Mouse (Mus musculus) lung, embryonic 16.5 days (tissue): ENCODE data around the gene 2210408I21Rik. TPM values are rescaled to one million over a fixed set of nuclear protein-coding genes. Genes with fewer than 3 reads are reported as not detected.
"Not testable (repeated sequence)": the region's sequence is repeated elsewhere in the genome, so short reads cannot be mapped to it uniquely, and the experiment has no call there.

Experiments
- ATAC-seq: fragments of 200-750 bp; cut with Nextera tagmentation; 2 replicates; pipeline ENCODE4 v1.8.0; 2017; ENCODE audit warnings: low read depth, mild to moderate bottlenecking, moderate library complexity
- H3K27ac ChIP-seq: fragments of 300-500 bp; sonication (generic); 2 replicates; pipeline ENCODE4 v1.5.1; 2014; ENCODE audit warnings: mild to moderate bottlenecking, control low read depth, low read length
- H3K27me3 ChIP-seq: fragments of 300-500 bp; sonication (generic); 2 replicates; pipeline ENCODE4 v1.6.1; 2014; ENCODE audit warnings: low read depth, low read length, mixed read lengths; ENCODE audit not compliant: control insufficient read depth, insufficient read depth
- H3K36me3 ChIP-seq: fragments of 300-500 bp; sonication (generic); 2 replicates; pipeline ENCODE4 v1.6.1; 2014; ENCODE audit warnings: low read length; ENCODE audit not compliant: control insufficient read depth, insufficient read depth
- H3K4me1 ChIP-seq: fragments of 300-500 bp; sonication (generic); replicated peaks from 2 replicates; pipeline ENCODE4 v1.6.1; 2014; ENCODE audit warnings: low read length, mixed read lengths; ENCODE audit not compliant: control insufficient read depth, insufficient read depth
- H3K4me2 ChIP-seq: fragments of 300-500 bp; sonication (generic); 2 replicates; pipeline ENCODE4 v1.6.1; 2014; ENCODE audit warnings: low read depth, low read length, control low read depth
- H3K4me3 ChIP-seq: fragments of 300-500 bp; sonication (generic); 2 replicates; pipeline ENCODE4 v1.5.1; 2014; ENCODE audit warnings: mild to moderate bottlenecking, low read length, control low read depth
- H3K9ac ChIP-seq: fragments of 300-500 bp; sonication (generic); 2 replicates; pipeline ENCODE4 v1.6.1; 2014; ENCODE audit warnings: low read length, control low read depth
- H3K9me3 ChIP-seq: fragments of 300-500 bp; sonication (generic); 2 replicates; pipeline ENCODE4 v1.6.1; 2016; ENCODE audit warnings: low read length; ENCODE audit not compliant: control insufficient read depth
- WGBS: fragments of 180-500 bp; shearing (Covaris S2); extraction: QIAGEN DNeasy Blood & Tissue Kit; methylation state at CpG from one replicate; pipeline ENCODE4 v1.1.7; 2014; 5-methylcytosine and 5-hydroxymethylcytosine counted together
- polyA plus RNA-seq: library from polyadenylated mRNA; unstranded; fragments of >200 nt; fragmentation: Nextera tagmentation; extraction: Ambion mirVana; gene quantifications from 2 replicates; pipeline ENCODE4 v1.2.1, GENCODE M21; 2015

The 2210408I21Rik gene
- 8.3 and 10.5 TPM in 2 replicates for polyA plus RNA-seq

DNA sequence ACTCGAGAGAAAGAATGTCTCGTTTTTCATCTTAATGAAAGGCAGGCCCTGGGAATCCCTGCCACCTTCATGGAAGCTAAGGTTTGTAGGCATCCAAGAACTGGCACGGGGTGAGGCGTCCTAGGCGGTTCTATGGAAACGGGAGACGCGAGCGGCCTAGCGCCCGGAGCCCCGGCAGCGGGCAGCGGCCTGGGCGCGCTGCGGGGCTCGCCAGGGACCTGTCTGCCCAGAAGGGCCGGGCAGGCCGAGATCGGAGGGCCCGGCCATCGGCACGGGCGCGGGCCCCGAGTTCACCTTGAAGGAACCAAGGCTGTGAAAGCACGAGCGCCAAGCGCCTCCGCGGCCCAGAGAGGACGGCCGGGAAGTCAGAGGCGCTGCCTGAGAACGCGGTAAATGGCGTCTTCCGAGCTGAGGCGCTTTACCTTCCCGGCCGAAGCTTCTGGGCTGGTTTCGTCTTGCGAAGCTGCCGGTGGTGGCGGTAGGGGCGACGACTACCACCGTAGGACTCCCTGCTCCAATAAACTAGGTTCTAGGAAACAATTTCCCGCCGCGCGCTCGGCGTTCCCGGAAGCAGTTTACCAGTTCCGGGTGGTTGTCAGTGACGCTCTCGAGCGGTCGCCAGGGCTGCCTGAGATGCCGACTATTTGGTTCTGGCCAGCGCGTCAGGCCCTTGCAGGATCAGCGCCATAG is at the start of gene 2210408I21Rik, which contains the start of gene Slf1:
TSS of gene 2210408I21Rik (plus strand) at position 610 of the 690 bp plus-strand sequence.
TSS of gene Slf1 (minus strand) at position 543 of the 690 bp plus-strand sequence.
- peak; percentile 98 for ATAC-seq
- H3K4me2 ChIP-seq = peak within 1 kb of the TSS; percentile 72
- H3K27me3 ChIP-seq = no peaks in the 10 kb centered on the region
- H3K27ac ChIP-seq = peak within 1 kb of the TSS; percentile 79
- WGBS = under 1% methylated on average over 65 of the region's 65 CpGs
- H3K4me3 ChIP-seq = peak within 1 kb of the TSS; percentile 71
- peaks cover 2% of the 10 kb centered on the region; the same call in 1 of the 2 replicates for H3K4me1 ChIP-seq
- H3K9me3 ChIP-seq = no peaks in the 10 kb centered on the region
- H3K36me3 ChIP-seq = no peaks in the 10 kb centered on the region
- peak within 1 kb of the TSS; percentile 83 for H3K9ac ChIP-seq

DNA sequence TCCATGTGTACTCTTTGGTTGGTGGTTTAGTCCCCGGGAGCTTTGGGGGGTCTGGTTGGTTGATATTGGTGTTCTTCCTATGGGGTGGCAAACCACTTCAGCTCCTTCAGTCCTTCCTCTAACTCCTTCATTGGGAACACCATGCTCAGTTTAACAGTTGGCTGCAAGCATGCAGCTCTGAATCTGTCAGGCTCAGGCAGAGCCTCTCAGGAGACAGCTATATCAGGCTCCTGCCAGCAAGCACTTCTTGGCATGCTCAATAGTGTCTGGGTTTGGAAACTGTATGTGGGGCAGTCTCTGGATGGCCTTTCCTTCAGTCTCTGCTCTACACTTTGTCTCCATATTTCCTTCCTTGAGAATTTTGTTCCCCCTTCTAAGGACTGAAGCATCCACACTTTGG is 42.5 kb upstream of the 2210408I21Rik start:
- H3K4me1 ChIP-seq, H3K9me3 ChIP-seq, H3K27me3 ChIP-seq, H3K4me3 ChIP-seq, H3K4me2 ChIP-seq, H3K36me3 ChIP-seq, H3K27ac ChIP-seq, ATAC-seq, H3K9ac ChIP-seq: not testable (repeated sequence)
- WGBS = 87% methylated on average over 1 of the region's 1 CpGs

DNA sequence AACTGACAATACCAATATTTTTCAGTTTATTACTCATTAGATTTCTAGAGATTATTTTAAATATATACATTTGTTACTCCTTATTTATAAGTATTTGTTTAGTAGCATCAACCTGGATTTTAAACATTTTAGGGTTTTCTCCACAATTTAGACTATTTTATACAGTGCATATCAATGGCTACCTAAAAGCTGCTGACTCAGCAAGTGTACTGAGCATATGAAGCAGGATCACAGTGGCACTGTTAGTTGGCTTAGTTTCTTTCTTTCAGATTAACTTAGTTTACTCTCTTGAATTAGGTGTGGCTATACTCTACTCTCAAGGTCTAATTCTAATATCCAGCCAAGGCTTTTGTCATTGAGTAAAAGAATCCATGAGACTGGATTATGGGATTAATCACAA is 27.6 kb upstream of the 2210408I21Rik start:
- no peaks in the 10 kb centered on the region for H3K9me3 ChIP-seq
- no peak overlapping the region for H3K4me2 ChIP-seq
- no peak overlapping the region for H3K27ac ChIP-seq
- ATAC-seq = no peak
- no peak overlapping the region for H3K9ac ChIP-seq
- H3K4me1 ChIP-seq = no peaks in the 10 kb centered on the region
- H3K27me3 ChIP-seq = no peaks in the 10 kb centered on the region
- H3K36me3 ChIP-seq = no peaks in the 10 kb centered on the region; the same call in 1 of the 2 replicates
- H3K4me3 ChIP-seq = no peak overlapping the region

DNA sequence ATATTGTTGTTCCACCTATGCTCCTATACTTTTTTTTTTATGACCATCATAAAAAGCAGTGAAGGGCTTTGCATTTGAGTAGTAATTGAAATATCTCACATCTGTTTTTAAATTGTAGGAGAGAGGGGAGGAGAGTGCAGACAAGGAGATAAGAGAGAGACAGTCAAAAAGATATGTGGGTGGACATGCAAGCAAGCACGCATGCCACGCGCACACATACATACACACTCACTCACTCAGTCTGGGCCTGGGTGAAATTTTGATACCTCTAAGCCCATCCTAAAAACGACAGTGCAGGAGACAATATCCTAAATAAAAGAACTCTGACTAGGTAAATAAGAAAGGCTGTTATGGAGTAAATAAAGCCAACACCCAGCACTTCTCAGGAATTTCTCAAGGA is 16.6 kb upstream of the 2210408I21Rik start:
- H3K4me1 ChIP-seq = no peaks in the 10 kb centered on the region
- H3K9ac ChIP-seq = no peak overlapping the region
- no peaks in the 10 kb centered on the region for H3K9me3 ChIP-seq
- H3K4me2 ChIP-seq = no peak overlapping the region
- WGBS = 89% methylated on average over 4 of the region's 4 CpGs
- no peak overlapping the region for H3K27ac ChIP-seq
- no peaks in the 10 kb centered on the region for H3K27me3 ChIP-seq
- H3K4me3 ChIP-seq = no peak overlapping the region
- no peak for ATAC-seq
- no peaks in the 10 kb centered on the region for H3K36me3 ChIP-seq

DNA sequence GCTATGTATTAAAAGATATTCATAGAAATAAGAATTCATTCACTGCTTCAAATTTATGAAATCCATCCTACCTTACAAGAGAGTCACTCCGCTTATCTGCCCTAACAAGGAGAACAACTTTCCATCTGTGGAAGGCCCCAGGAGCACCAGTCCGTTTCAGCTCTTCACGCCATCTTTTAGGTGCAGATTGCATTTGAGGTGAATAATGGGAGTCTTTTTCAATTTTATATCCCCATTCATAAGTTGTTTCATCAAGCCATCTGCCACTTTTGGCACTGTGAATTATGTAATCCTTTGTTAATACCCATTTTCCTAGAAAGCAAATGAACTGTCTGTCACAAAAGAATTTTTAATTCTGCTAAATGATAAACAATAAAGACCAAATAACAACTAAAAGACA is 10.2 kb upstream of the 2210408I21Rik start:
- H3K36me3 ChIP-seq = peaks cover 2% of the 10 kb centered on the region; the same call in 1 of the 2 replicates
- no peaks in the 10 kb centered on the region for H3K27me3 ChIP-seq
- no peaks in the 10 kb centered on the region for H3K9me3 ChIP-seq
- no peak overlapping the region for H3K9ac ChIP-seq
- no peak overlapping the region for H3K4me3 ChIP-seq
- no peaks in the 10 kb centered on the region for H3K4me1 ChIP-seq
- H3K27ac ChIP-seq = no peak overlapping the region
- no peak overlapping the region for H3K4me2 ChIP-seq
- 94% methylated on average over 3 of the region's 3 CpGs for WGBS
- no peak for ATAC-seq

DNA sequence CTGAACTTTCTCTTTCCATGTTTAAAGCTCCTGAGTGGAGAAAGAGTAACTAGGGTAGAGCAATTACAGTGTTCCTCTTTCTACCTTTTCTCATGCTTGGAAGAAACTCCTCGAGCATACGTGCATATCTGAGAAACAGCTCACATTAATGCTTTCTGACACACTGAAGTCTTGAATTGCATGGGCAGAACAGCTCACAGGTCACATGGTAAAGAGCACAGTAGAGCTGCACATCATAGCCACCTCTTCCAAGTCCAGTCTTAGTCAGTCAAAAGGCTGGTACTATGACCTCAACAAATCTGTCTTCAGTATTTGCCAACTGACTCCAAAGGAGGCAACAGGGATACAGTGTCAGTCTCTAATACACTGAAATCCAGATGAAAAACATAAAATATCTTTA is 7.1 kb upstream of the 2210408I21Rik start:
- Histone ChIP-seq H3K4me2 (no peak overlapping the region), H3K9me3 (no peaks in the 10 kb centered on the region), H3K36me3 (peaks cover 2% of the 10 kb centered on the region; the same call in 1 of the 2 replicates), H3K27me3 (no peaks in the 10 kb centered on the region), H3K4me3 (no peak overlapping the region), H3K9ac (no peak overlapping the region), H3K4me1 (no peaks in the 10 kb centered on the region), H3K27ac (no peak overlapping the region)
- ATAC-seq = no peak
- WGBS = 86% methylated on average over 2 of the region's 2 CpGs

DNA sequence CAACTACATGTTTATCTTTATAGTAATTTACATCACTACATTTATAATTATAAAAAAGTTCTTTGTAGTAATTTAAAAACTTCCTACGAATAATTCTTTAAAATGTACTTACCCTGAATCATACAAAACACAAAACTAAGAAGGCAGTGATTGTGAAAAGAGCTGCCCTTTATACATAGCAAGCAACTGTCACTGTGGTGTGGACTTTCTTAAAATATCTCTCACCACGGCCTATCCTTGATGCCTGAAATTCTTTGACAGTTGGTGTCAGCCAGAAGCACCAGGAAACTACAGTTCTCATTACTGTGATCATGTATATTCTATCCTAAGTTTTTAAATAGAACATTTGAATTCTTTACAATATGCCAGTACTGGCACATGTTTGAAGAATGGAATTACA is 4.2 kb upstream of the 2210408I21Rik start:
- ATAC-seq = no peak
- Histone ChIP-seq H3K9ac (no peak overlapping the region), H3K4me1 (peaks cover 1% of the 10 kb centered on the region; the same call in 1 of the 2 replicates), H3K27ac (no peak overlapping the region), H3K27me3 (no peaks in the 10 kb centered on the region), H3K36me3 (no peaks in the 10 kb centered on the region), H3K4me2 (no peak overlapping the region), H3K9me3 (no peaks in the 10 kb centered on the region), H3K4me3 (no peak overlapping the region)
- 53% methylated on average over 2 of the region's 2 CpGs for WGBS

DNA sequence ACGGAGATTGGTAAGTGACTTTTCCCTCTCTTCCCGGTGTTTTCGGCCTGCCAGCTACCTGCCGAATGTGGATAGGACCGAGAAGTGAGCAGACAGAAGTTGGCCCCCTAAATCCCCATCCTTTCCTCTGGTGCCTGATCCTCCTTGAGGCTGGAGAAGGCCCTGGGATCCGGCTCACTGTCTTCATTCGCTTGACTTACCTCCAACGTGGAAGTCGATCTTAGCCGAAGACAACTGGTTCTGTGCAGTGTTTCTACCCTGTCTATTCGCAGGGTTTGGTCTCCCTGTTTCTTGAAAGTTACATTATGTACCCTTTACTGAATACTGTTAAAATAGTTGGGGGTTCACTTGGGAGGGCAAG is 261 bp downstream of the 2210408I21Rik start:
- Histone ChIP-seq H3K27me3 (no peaks in the 10 kb centered on the region), H3K27ac (no peak overlapping the region), H3K4me1 (peaks cover 2% of the 10 kb centered on the region; the same call in 1 of the 2 replicates), H3K4me2 (peak overlapping the region; percentile 63), H3K36me3 (no peaks in the 10 kb centered on the region), H3K4me3 (peak overlapping the region; percentile 71), H3K9ac (peak overlapping the region; percentile 83), H3K9me3 (no peaks in the 10 kb centered on the region)
- peak; percentile 67 for ATAC-seq
- WGBS = 0% methylated on average over 11 of the region's 11 CpGs

DNA sequence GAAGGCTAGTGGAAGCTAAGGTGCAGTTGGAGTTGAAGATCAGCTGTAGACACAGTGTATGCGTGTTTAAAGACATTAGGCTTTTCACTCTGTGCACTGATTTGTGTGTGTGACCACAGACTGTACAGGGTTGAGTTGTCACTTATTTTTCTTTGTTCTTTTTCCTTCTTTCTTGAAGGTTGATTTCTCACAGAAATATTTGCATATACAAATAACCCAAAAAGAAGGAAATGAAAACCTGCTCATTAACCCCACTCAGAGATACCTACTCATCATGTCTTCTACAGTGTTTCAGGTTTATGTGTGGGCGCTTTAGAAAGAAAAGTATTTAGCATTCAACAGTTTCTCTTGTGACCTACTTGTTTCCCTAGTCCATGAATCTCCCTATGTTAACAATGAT is 5.5 kb downstream of the 2210408I21Rik start:
- H3K9me3 ChIP-seq = no peaks in the 10 kb centered on the region
- no peak overlapping the region for H3K4me2 ChIP-seq
- H3K27ac ChIP-seq = no peak overlapping the region
- ATAC-seq = no peak
- no peaks in the 10 kb centered on the region for H3K27me3 ChIP-seq
- no peak overlapping the region for H3K9ac ChIP-seq
- H3K36me3 ChIP-seq = no peaks in the 10 kb centered on the region
- no peak overlapping the region for H3K4me3 ChIP-seq
- H3K4me1 ChIP-seq = peaks cover 2% of the 10 kb centered on the region; the same call in 1 of the 2 replicates
- WGBS = 92% methylated on average over 2 of the region's 2 CpGs
